Mouse (Mus musculus): ENCODE data around the gene Tmc4.

GRCm38 (mm10) chr7:3644348-3644671 lies 33.0 kb downstream of the Tmc4 start:
- TF ChIP-seq POLR2A (IDR thresholded peaks at IDR 0.05; ENCODE audit: insufficient read length, low read depth) (no peak), TCF3 (IDR thresholded peaks at IDR 0.05; ENCODE audit: insufficient read length, low read depth) (no peak), MYOG (IDR thresholded peaks at IDR 0.05; ENCODE audit: control insufficient read depth in 1 of 3, insufficient read depth in 1 of 3, insufficient read length in 2 of 3, low read depth in 2 of 3) (no peak), MAX (IDR thresholded peaks at IDR 0.05; ENCODE audit: low read depth) (no peak), REST (IDR thresholded peaks at IDR 0.05; ENCODE audit: insufficient read depth, insufficient read length) (no peak), TCF12 (IDR thresholded peaks at IDR 0.05; ENCODE audit: insufficient read depth, poor library complexity, severe bottlenecking) (no peak), E2F4 (IDR thresholded peaks at IDR 0.05; ENCODE audit: insufficient read depth) (no peak)

Data from myocyte (in vitro differentiated cells).